Mouse (Mus musculus): ENCODE results near the gene Lpin2.

DNA sequence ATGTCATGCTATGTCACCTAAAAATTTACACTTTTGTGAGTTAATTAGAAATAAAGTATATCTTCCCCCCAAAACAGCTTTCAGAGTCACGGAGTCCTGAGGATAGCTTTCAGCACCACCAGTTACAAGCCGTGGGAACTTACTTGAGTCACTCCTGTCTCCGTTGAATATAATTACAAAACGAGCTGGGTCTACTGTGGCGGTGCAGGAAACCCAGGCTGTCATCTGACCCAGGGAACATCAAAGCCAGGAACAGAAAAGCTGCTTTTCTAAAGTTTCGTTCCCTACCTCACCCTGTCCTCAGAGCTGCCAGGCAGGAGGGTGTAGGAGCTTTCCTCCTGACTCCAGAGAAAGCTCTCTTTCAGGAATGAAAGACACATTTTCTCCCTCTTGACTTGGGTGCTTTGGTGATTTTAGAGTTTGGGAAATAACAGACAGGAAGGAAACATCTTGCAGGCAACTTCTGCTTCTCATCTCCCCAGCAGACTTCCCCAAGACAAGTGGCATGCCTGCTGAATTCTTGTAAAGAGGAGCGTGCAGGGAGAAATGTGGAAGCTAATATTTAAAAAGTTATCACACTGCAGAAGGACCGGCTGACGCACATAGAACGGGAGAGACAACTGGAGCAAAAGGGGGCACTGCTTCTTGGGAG lies 3.7 kb upstream of the Lpin2 start:
- no peak for TF ChIP-seq CTCF (IDR thresholded peaks at IDR 0.05; ENCODE audit: low read depth, low read length)
- TF ChIP-seq POLR2A (IDR thresholded peaks at IDR 0.05; ENCODE audit: borderline replicate concordance, low read depth, low read length): no peak
